Mouse (Mus musculus): Measurements from ENCODE around the gene Snrpa1.

DNA sequence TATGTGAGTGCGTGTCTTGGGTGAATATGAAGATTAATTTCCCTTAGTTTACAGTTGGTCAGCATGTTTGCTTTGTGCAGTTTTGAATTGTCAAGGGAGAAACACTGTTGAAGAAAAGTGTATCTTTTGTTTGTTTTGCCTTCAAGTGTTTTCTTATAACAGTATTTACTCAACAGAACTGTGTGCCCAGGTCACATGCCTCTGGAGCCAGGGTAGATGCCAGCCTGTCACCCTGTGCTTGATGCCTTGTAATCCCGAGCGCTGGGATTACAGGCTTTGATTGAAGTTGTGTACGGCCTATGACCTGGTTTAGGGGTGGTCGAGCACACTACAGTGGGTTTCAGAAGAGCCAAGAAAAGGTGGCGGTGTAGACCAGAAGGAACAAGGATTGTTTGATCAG, 25.0 kb downstream of the Snrpa1 start:
- TF ChIP-seq CTCF (IDR thresholded peaks at IDR 0.05; ENCODE audit: low read depth, low read length) (no peak), GATA1 (IDR thresholded peaks at IDR 0.05; ENCODE audit: borderline replicate concordance, low read length) (no peak), TAL1 (conservative IDR thresholded peaks at IDR 0.05; ENCODE audit: low read depth, low read length) (no peak), POLR2AphosphoS5 (IDR thresholded peaks at IDR 0.05; ENCODE audit: insufficient replicate concordance, low read depth, low read length) (no peak), GATA2 (IDR thresholded peaks at IDR 0.05; ENCODE audit: borderline replicate concordance, low read depth, low read length) (no peak)
